Mouse (Mus musculus): Measurements from ENCODE around the gene Olfr1271.
"Not testable (repeated sequence)": the region's sequence is repeated elsewhere in the genome, so short reads cannot be mapped to it uniquely, and the experiment has no call there.

Gene Olfr1271

GRCm38 (mm10) chr2:90270932-90271331, at the start of gene Olfr1271:
Olfr1271 (minus strand) TSS chr2:90271032.
- no peak for DNase-seq

- DNase-seq, result no peak
These were observed 21.9 kb upstream of the Olfr1271 start, which contains the start of gene Olfr1272 for GRCm38 (mm10) chr2:90292741-90293140. Olfr1272 (minus strand) TSS chr2:90292841.

GRCm38 (mm10) chr2:90257492-90257891, 13.3 kb downstream of the Olfr1271 start, which contains the start of gene Olfr142:
Olfr142 (minus strand) TSS chr2:90257592.
- DNase-seq, result no peak

GRCm38 (mm10) chr2:90224393-90224792, 46.4 kb downstream of the Olfr1271 start, which contains the start of gene Olfr1506:
Olfr1506 (minus strand) TSS chr2:90224493.
- not testable (repeated sequence) for DNase-seq

Measured in embryo, embryonic 11 days (tissue).